Mouse (Mus musculus) midbrain, embryonic 10.5 days (tissue): ENCODE measurements around the gene Gcm1. TPM values are rescaled to one million over a fixed set of nuclear protein-coding genes. Genes with fewer than 3 reads are reported as not detected.
"Not testable (repeated sequence)": the region's sequence is repeated elsewhere in the genome, so short reads cannot be mapped to it uniquely, and the experiment has no call there.

Experiments used
- DNase-seq: peaks from one replicate; pipeline ENCODE4 v3.0.0-alpha.2; 2017; ENCODE audit warnings: low spot score
- H3K27ac ChIP-seq: fragments of 300-500 bp; sonication (generic); replicated peaks from 2 replicates; pipeline ENCODE4 v1.5.1; 2016; ENCODE audit warnings: mild to moderate bottlenecking
- H3K27me3 ChIP-seq: fragments of 300-500 bp; sonication (generic); 2 replicates; pipeline ENCODE4 v1.6.1; 2016; ENCODE audit warnings: low read depth, mild to moderate bottlenecking; ENCODE audit not compliant: poor library complexity, severe bottlenecking
- H3K36me3 ChIP-seq: fragments of 300-500 bp; sonication (generic); 2 replicates; pipeline ENCODE4 v1.6.1; 2016; ENCODE audit warnings: mild to moderate bottlenecking, moderate library complexity
- H3K4me1 ChIP-seq: fragments of 300-500 bp; sonication (generic); 2 replicates; pipeline ENCODE4 v1.6.1; 2016
- H3K4me3 ChIP-seq: fragments of 300-500 bp; sonication (generic); 2 replicates; pipeline ENCODE4 v1.5.1; 2016; ENCODE audit warnings: mild to moderate bottlenecking, moderate library complexity
- H3K9me3 ChIP-seq: fragments of 300-500 bp; sonication (generic); replicated peaks from 2 replicates; pipeline ENCODE4 v1.6.1; 2016; ENCODE audit warnings: mild to moderate bottlenecking
- WGBS: fragments of 180-500 bp; shearing (Covaris S2); methylation state at CpG from one replicate; pipeline ENCODE4 v1.1.7; 2016; 5-methylcytosine and 5-hydroxymethylcytosine counted together
- polyA plus RNA-seq: library from polyadenylated mRNA; unstranded; fragments of >200 nt; fragmentation: Nextera tagmentation; extraction: Ambion mirVana; gene quantifications from 2 replicates; pipeline ENCODE4 v1.2.1, GENCODE M21; 2016

Gene Gcm1
- polyA plus RNA-seq, 1 experiment from 2014 or later, result not detected

DNA sequence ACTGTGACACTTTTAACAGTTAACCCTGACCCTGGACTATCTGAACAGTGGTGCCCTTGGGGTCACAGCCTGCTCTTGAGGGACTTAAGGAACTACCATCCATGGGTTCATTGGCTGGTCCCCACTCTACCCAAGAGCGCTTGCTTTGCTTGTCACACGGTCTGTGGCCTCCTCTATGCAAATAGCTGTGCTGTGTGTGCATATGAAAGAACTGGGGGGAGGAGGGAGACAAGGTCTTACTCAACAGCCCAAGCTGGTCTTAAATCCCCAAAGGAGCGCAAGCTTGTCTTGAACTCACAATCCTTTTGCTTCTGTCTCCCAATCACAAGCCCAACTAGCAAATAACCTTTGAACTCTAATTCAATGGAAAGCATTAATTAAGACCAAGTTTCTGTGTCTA lies 2.6 kb downstream of the Gcm1 start:
- no peaks in the 10 kb centered on the region for H3K9me3 ChIP-seq
- no peaks in the 10 kb centered on the region for H3K27me3 ChIP-seq
- no peak overlapping the region for H3K4me3 ChIP-seq
- H3K36me3 ChIP-seq, result no peaks in the 10 kb centered on the region
- 80% methylated on average over 3 of the region's 3 CpGs for WGBS
- no peak for DNase-seq
- no peak overlapping the region for H3K27ac ChIP-seq
- H3K4me1 ChIP-seq, result no peaks in the 10 kb centered on the region; the same call in 1 of the 2 replicates

DNA sequence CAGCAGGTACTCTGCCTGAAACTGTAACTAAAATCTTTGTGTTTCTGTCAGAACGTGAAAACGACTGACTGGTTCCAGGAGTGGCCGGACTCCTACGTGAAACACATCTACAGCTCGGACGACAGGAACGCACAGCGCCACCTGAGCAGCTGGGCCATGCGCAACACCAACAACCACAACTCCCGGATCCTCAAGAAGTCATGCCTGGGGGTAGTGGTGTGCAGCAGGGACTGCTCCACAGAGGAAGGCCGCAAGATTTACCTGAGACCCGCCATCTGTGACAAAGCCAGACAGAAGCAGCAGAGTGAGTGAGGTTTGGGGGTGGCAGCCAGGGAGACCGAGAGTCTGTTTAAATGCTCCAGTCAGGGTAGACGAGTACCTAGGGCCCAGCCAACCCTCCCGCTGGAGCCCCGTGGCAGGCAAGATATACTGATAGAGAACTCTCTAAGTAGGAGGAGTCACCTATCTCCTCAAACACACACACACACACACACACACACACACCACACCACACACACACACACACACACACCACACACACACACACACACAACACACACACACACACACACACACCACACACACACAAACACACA lies 7.9 kb downstream of the Gcm1 start:
- H3K36me3 ChIP-seq, result no peaks in the 10 kb centered on the region
- H3K4me3 ChIP-seq, result no peak overlapping the region
- no peaks in the 10 kb centered on the region for H3K27me3 ChIP-seq
- peaks cover 8% of the 10 kb centered on the region for H3K4me1 ChIP-seq
- WGBS, result 90% methylated on average over 16 of the region's 16 CpGs
- no peak for DNase-seq
- H3K27ac ChIP-seq, result no peak overlapping the region
- H3K9me3 ChIP-seq, result no peaks in the 10 kb centered on the region

DNA sequence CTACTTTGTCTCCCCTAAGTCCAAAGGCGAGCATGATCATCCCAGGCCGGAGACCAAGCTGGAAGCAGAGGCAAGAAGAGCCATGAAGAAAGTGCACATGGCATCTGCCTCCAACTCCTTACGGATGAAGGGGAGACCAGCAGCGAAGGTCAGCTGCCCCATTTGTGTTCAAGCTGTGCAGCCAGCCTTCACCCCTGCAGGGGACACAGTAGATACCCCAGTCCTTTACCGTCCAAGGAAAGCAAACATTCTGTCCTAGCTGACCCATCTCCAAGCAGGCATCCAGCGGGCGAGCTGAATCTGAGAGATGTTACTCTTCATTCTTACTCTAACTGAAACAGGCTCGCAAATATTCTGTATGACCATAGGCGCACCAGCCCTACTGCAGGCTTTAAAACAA lies 10.7 kb downstream of the Gcm1 start:
- peaks cover 10% of the 10 kb centered on the region for H3K4me1 ChIP-seq
- DNase-seq, result no peak
- H3K9me3 ChIP-seq, result no peaks in the 10 kb centered on the region
- H3K27ac ChIP-seq, result no peak overlapping the region
- no peaks in the 10 kb centered on the region for H3K27me3 ChIP-seq
- WGBS, result 79% methylated on average over 9 of the region's 9 CpGs
- no peaks in the 10 kb centered on the region for H3K36me3 ChIP-seq
- no peak overlapping the region for H3K4me3 ChIP-seq

DNA sequence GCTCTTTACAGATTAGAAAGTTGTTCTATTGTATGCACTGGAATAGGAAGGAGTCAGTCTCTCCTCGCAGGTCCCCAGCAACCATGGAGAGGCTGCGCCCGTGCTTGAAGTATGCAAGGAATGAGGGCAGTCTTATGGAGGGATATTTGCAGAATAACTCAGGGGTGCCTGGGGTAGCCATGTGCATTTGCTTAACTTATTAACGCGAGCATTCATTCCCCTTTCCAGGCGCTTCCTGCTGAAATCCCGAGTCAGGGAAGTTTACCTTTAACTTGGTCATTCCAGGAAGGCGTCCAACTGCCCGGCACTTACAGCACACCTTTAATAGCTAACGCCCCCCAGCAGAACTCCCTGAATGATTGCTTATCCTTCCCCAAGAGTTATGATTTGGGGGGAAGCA lies 12.4 kb downstream of the Gcm1 start:
- Histone ChIP-seq H3K4me1 (peaks cover 10% of the 10 kb centered on the region), H3K27me3 (no peaks in the 10 kb centered on the region), H3K36me3 (no peaks in the 10 kb centered on the region), H3K9me3 (no peaks in the 10 kb centered on the region), H3K27ac (no peak overlapping the region), H3K4me3 (no peak overlapping the region)
- WGBS, result 67% methylated on average over 10 of the region's 10 CpGs
- no peak for DNase-seq

DNA sequence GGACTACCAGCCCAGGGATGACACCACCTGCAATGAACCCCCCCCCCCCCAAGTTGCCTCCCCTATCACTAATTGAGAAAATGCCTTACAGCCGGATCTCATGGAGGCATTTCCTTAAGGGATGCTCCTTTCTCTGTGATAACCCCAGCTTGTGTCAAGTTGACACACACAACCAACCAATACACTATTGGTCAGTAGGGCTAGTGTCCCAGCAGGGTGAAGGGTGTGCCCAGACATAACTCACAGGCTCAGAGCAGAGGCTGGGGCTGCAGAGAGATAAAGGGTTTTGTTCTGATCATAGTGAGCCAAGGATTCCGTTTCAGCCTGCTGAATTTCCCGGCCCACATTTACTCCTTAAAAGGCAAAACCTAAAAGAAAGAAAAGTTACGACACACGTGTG lies 18.8 kb downstream of the Gcm1 start:
- Histone ChIP-seq H3K36me3 (no peaks in the 10 kb centered on the region), H3K4me3 (no peak overlapping the region), H3K27me3 (no peaks in the 10 kb centered on the region), H3K9me3 (no peaks in the 10 kb centered on the region), H3K4me1 (no peaks in the 10 kb centered on the region), H3K27ac (no peak overlapping the region)
- WGBS, result 90% methylated on average over 5 of the region's 5 CpGs
- DNase-seq, result no peak

DNA sequence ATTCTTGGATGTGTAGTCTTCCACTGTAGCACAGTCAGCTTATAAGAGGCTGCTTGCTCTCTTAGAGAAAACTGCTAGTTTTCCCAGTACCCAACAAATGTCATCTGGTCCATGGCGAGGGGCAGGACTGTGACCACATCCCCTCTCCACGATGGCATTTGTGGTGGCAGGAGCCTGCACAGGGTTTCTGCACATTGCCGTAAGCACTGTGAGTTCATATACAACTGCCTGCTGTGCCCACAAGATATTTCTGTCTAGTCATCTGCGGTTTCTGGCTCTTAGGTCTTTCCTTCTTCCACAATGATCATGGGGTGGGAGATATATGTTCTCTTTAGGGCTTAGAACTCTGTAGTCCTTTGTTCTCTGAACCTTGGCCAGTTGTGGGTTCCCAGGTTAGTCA lies 19.9 kb downstream of the Gcm1 start:
- no peak for DNase-seq
- Histone ChIP-seq H3K9me3 (no peaks in the 10 kb centered on the region), H3K36me3 (no peaks in the 10 kb centered on the region), H3K4me1 (no peaks in the 10 kb centered on the region), H3K4me3 (no peak overlapping the region), H3K27me3 (no peaks in the 10 kb centered on the region), H3K27ac (no peak overlapping the region)
- 93% methylated on average over 4 of the region's 4 CpGs for WGBS

DNA sequence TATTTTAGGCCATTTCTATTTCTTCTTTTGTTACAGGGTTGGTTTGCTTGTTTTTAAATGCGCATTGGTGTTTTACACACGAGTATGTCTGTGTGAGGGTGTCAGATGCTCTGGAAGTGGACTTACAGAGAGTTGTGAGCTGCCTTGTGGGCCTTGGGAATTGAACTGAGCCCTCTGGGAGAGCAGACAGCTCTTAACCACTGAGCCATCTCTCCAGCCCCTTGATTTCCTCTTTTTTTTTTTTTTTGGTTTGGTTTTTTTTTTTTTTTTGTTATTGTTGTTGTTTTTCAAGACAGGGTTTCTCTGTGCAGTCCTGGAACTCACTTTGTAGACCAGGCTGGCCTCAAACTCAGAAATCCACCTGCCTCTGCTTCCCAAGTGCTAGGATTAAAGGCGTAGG lies 21.6 kb downstream of the Gcm1 start:
- WGBS, result 95% methylated on average over 3 of the region's 3 CpGs
- not testable (repeated sequence) for H3K4me3 ChIP-seq

DNA sequence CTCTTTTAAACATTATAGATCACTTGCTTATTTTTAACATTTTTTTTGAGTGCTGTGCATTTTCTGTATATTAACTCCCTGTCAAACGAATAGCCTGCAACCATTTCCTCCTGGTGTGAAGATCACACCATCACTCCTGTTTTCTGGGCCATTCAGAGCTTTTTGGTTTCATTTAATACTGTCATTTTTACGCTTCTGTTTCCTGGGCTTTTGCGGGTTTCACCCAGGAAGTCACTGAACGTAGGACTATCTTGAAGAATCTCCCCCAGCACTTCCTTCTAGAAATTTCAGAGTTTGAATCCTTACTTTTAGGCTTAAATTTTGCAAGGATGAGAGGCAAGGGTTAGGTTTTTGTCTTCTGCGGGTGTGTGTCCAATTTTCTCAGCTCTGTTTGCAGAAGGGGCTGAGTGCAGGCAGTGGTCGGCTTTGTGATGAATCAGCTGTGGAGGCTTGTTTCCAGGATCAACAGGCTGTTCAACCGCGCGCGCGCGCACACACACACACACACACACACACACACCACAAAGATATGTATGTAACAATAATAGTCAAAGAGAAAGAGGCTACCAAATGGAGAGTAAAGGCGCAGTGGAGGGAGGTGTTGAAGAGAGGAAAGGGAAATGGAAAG lies 22.1 kb downstream of the Gcm1 start:
- Histone ChIP-seq H3K27me3 (no peaks in the 10 kb centered on the region), H3K9me3 (no peaks in the 10 kb centered on the region), H3K4me1 (no peaks in the 10 kb centered on the region), H3K27ac (no peak overlapping the region), H3K4me3 (no peak overlapping the region), H3K36me3 (no peaks in the 10 kb centered on the region)
- DNase-seq, result no peak
- WGBS, result 95% methylated on average over 13 of the region's 13 CpGs

More for the DNA sequence above, 21.6 kb downstream of the Gcm1 start:
- H3K27me3 ChIP-seq, H3K27ac ChIP-seq, H3K9me3 ChIP-seq, H3K4me1 ChIP-seq, DNase-seq, H3K36me3 ChIP-seq: not testable (repeated sequence)

DNA sequence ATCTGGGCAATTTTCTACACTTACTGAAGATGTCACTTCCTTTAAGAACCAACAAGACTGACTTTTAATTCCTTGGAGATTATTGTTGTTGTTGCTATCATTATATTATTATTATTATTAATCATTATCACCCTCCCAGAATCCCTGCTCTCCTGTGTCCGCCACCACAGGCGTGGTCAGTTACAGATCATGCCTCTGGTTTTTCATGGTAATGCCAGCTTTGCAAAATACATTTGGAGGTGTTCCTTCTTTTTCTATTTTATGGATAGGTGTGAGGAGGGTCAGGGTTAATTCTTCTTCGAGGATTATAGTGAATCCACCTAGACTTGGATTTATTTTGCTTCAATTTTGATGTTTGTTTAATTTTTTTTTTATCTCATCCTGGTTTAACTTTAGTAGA lies 23.5 kb downstream of the Gcm1 start:
- no peaks in the 10 kb centered on the region for H3K36me3 ChIP-seq
- H3K27me3 ChIP-seq, result no peaks in the 10 kb centered on the region
- no peaks in the 10 kb centered on the region for H3K9me3 ChIP-seq
- no peak for DNase-seq
- WGBS, result 92% methylated on average over 3 of the region's 3 CpGs
- no peak overlapping the region for H3K4me3 ChIP-seq
- no peak overlapping the region for H3K27ac ChIP-seq
- no peaks in the 10 kb centered on the region for H3K4me1 ChIP-seq

DNA sequence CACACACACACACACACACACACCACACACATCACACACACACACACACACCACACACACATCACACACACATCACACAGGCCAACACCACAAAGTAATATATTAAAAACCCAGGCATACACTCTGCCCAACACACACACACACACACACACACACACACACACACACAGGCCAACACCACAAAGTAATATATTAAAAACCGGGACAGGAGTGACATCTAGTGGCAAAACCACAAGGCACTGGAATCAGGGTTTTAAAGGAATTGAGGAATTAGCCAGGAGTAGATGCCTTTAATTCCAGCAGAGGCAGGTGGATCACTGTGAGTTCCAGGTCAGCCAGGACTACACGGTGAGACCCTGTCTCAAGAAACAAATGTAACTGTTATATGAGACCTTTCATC lies 26.5 kb downstream of the Gcm1 start:
- DNase-seq, result no peak
- Histone ChIP-seq H3K27ac (no peak overlapping the region), H3K9me3 (no peaks in the 10 kb centered on the region), H3K4me3 (no peak overlapping the region), H3K36me3 (peaks cover 17% of the 10 kb centered on the region), H3K4me1 (no peaks in the 10 kb centered on the region; the same call in 1 of the 2 replicates), H3K27me3 (no peaks in the 10 kb centered on the region)
- WGBS, result 38% methylated on average over 2 of the region's 2 CpGs

DNA sequence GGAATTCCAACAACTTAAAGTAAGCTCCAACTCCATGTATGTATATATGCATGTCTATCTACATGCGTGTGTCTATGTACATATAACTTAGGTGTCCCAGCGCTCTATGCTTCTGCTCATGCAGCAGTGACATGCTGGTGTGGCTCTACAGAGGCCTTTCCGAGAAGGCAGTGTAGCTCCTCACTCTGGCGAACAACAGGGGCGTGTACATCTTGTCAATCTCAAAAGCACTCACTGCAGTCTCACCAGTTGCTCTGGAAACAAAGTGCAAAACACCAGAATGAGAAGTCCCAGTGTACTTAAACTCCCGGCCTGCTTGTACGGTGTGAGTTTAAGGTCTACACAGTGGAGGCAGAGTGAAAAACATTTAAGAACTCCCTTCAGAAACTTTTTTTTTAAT lies 30.1 kb downstream of the Gcm1 start:
- no peak for DNase-seq
- Histone ChIP-seq H3K9me3 (no peaks in the 10 kb centered on the region), H3K4me1 (no peaks in the 10 kb centered on the region; the same call in 1 of the 2 replicates), H3K27me3 (no peaks in the 10 kb centered on the region), H3K27ac (no peak overlapping the region), H3K4me3 (no peak overlapping the region), H3K36me3 (peaks cover 50% of the 10 kb centered on the region)
- 65% methylated on average over 7 of the region's 7 CpGs for WGBS

DNA sequence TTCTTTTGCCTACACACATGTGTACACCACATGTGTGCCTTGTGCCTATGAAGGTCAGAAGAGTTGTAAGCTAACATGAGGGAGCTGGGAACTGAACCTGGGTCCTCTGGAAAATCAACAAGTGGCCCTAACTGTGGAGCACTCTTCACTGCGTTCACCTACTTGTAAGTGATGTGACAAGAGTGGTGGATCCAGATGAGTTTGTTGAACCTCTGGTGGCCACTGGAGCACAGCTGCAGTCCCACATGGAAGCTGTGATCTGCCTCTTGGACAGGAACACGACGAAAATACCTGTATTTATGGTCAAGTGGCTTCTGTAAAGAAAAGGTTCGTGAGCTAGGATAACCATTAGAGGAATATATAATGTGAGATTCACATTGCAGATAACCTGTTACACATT lies 32.6 kb downstream of the Gcm1 start:
- WGBS, result 92% methylated on average over 4 of the region's 4 CpGs
- no peaks in the 10 kb centered on the region for H3K27me3 ChIP-seq
- H3K9me3 ChIP-seq, result no peaks in the 10 kb centered on the region
- H3K36me3 ChIP-seq, result peaks cover 51% of the 10 kb centered on the region
- no peak overlapping the region for H3K27ac ChIP-seq
- no peak overlapping the region for H3K4me3 ChIP-seq
- peaks cover 3% of the 10 kb centered on the region for H3K4me1 ChIP-seq
- no peak for DNase-seq

DNA sequence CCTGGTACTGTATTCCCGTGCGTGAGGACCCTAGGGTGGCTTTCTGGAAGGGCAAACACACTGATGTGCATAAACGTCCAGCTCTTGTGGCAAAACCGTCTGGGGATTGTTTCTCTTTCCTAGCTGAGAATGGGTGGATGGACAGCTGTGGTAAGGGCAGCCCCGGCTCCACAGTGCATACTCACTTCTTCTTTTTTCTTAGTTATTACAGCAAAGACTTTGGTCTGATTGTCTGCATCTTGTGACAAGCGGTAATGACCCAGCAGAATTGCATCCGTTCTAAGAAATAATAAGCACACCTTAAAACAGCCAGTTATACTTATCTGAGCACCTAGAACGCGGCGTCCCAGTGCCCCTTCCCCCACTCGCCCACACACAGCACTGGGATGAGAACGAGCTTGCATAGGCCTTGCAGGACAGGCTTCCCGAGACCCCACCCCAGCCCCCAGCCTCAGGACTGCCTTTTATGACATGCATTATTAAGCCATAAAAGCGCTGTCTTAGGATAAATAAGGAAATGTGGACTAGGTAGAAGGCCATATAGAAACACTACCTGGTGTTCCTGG lies 34.1 kb downstream of the Gcm1 start:
- Histone ChIP-seq H3K27me3 (no peaks in the 10 kb centered on the region), H3K36me3 (peaks cover 50% of the 10 kb centered on the region), H3K4me1 (peaks cover 3% of the 10 kb centered on the region), H3K27ac (no peak overlapping the region), H3K9me3 (no peaks in the 10 kb centered on the region), H3K4me3 (no peak overlapping the region)
- no peak for DNase-seq
- 89% methylated on average over 14 of the region's 14 CpGs for WGBS
